Mouse (Mus musculus) neutrophil, adult 83 days (primary cell): Measurements from ENCODE around the gene Gm17689. TPM values are rescaled to one million over a fixed set of nuclear protein-coding genes. Genes with fewer than 3 reads are reported as not detected.

Experiments used
- total RNA-seq, 2 experiments: library from RNA; stranded (reverse); gene quantifications; one replicate each; pipeline ENCODE4 v1.2.4; 2023

Gene Gm17689
- not detected for total RNA-seq

GRCm38 (mm10) chr9:36582535-36582934, at the start of gene Gm17689:
Gm17689 (minus strand) TSS chr9:36582635.

GRCm38 (mm10) chr9:36541863-36542262, 40.6 kb downstream of the Gm17689 start, which contains the start of gene Gm5615:
Gm5615 (minus strand) TSS chr9:36541963.

Other genes with a start within 250 kb of the Gm17689 start
- gene Gm7257, start 150.8 kb downstream of the Gm17689 start, total RNA-seq = not detected
- gene Gm9513, start 107.0 kb downstream of the Gm17689 start, total RNA-seq = not detected
- gene Gm5615, start 40.7 kb downstream of the Gm17689 start, total RNA-seq = not detected
- gene A630095E13Rik, start 60.7 kb upstream of the Gm17689 start, total RNA-seq = not detected
- not detected for gene Acrv1, start 110.6 kb upstream of the Gm17689 start, total RNA-seq
- 10 to 100 TPM; 13.1 to 20.0 TPM for gene Chek1, start 144.4 kb upstream of the Gm17689 start, total RNA-seq
- 100 to 1,000 TPM; 122 to 141 TPM for gene Stt3a, start 185.0 kb upstream of the Gm17689 start, total RNA-seq
- 10 to 100 TPM; 28.8 to 29.3 TPM for gene Ei24, start 214.8 kb upstream of the Gm17689 start, total RNA-seq
- not detected for gene Fez1, start 239.2 kb upstream of the Gm17689 start, total RNA-seq